Mouse (Mus musculus): ENCODE measurements around the gene Ctrc. TPM values are rescaled to one million over a fixed set of nuclear protein-coding genes. Genes with fewer than 3 reads are reported as not detected.
"Not testable (repeated sequence)": the region's sequence is repeated elsewhere in the genome, so short reads cannot be mapped to it uniquely, and the experiment has no call there.

Gene Ctrc
- total RNA-seq, 2 experiments from 2014 or later: not detected

GRCm38 (mm10) chr4:141789564-141790218 lies 56.5 kb downstream of the Ctrc start:
- no peak for DNase-seq (ENCODE audit: low spot score in 2 of 2)

GRCm38 (mm10) chr4:141787462-141787861 lies 58.7 kb downstream of the Ctrc start:
- DNase-seq (ENCODE audit: low spot score in 2 of 2): no peak

- no peak for DNase-seq (ENCODE audit: low spot score in 2 of 2)
These were observed 59.1 kb downstream of the Ctrc start for GRCm38 (mm10) chr4:141787046-141787445.

- no peak for DNase-seq (ENCODE audit: low spot score in 2 of 2)
These were observed 60.0 kb downstream of the Ctrc start for GRCm38 (mm10) chr4:141786141-141786540.

GRCm38 (mm10) chr4:141784835-141785234 lies 61.3 kb downstream of the Ctrc start:
- DNase-seq (ENCODE audit: low spot score in 2 of 2): no peak

GRCm38 (mm10) chr4:141781201-141781985 lies 64.8 kb downstream of the Ctrc start:
- no peak for DNase-seq (ENCODE audit: low spot score in 2 of 2)

- no peak for DNase-seq (ENCODE audit: low spot score in 2 of 2)
These were observed 66.3 kb downstream of the Ctrc start for GRCm38 (mm10) chr4:141779828-141780227.

GRCm38 (mm10) chr4:141773019-141773418 lies 73.1 kb downstream of the Ctrc start:
- DNase-seq (ENCODE audit: low spot score in 2 of 2): not testable (repeated sequence)

GRCm38 (mm10) chr4:141771823-141772222 lies 74.3 kb downstream of the Ctrc start:
- no peak for DNase-seq (ENCODE audit: low spot score in 2 of 2)

- no peak for DNase-seq (ENCODE audit: low spot score in 2 of 2)
These were observed 76.5 kb downstream of the Ctrc start for GRCm38 (mm10) chr4:141769501-141770160.

GRCm38 (mm10) chr4:141767353-141768036 lies 78.7 kb downstream of the Ctrc start:
- DNase-seq (ENCODE audit: low spot score in 2 of 2): peak in 1 of 2 experiments; percentile 44

GRCm38 (mm10) chr4:141766668-141767352 lies 79.3 kb downstream of the Ctrc start:
- DNase-seq (ENCODE audit: low spot score in 2 of 2): peak in 1 of 2 experiments; percentile 34

- DNase-seq (ENCODE audit: low spot score in 2 of 2): no peak
These were observed 79.9 kb downstream of the Ctrc start for GRCm38 (mm10) chr4:141766316-141766667.

GRCm38 (mm10) chr4:141765008-141765407 lies 81.2 kb downstream of the Ctrc start:
- no peak for DNase-seq (ENCODE audit: low spot score in 2 of 2)

Other genes with a start within 250 kb of the Ctrc start
- gene Fblim1, start 240.3 kb downstream of the Ctrc start, total RNA-seq (2021): 10 to 100 TPM in 1 of 2 experiments, 1 to 10 TPM in 1; 7.4 to 10.6 TPM
- 1 to 10 TPM; 3.5 to 4.3 TPM for gene Tmem82, start 227.7 kb downstream of the Ctrc start, total RNA-seq (2021)
- gene Slc25a34, start 222.5 kb downstream of the Ctrc start, total RNA-seq (2021): 10 to 100 TPM; 21.4 to 26.7 TPM
- gene Plekhm2, start 181.5 kb downstream of the Ctrc start, total RNA-seq (2021): 10 to 100 TPM; 32.9 to 35.5 TPM
- 1 to 10 TPM; 3.6 to 5.1 TPM for gene Rsc1a1, start 160.8 kb downstream of the Ctrc start, total RNA-seq (2021)
- 10 to 100 TPM; 42.4 to 50.2 TPM for gene Ddi2, start 122.9 kb downstream of the Ctrc start, total RNA-seq (2021)
- 1 to 10 TPM in 1 of 2 experiments, under 1 TPM in 1; 0.64 to 1.5 TPM for gene Agmat, start 99.7 kb downstream of the Ctrc start, total RNA-seq (2021)
- gene Dnajc16, start 55.4 kb downstream of the Ctrc start, total RNA-seq (2021): 10 to 100 TPM; 10.5 to 10.9 TPM
- 10 to 100 TPM in 1 of 2 experiments, 1 to 10 TPM in 1; 9.3 to 10.8 TPM for gene Casp9, start 52.7 kb downstream of the Ctrc start, total RNA-seq (2021)
- not detected for gene Cela2a, start 20.2 kb downstream of the Ctrc start, total RNA-seq (2021)
- gene Efhd2, start 28.6 kb upstream of the Ctrc start, total RNA-seq (2021): 10 to 100 TPM; 60.6 to 68.0 TPM
- 1 to 10 TPM; 6.4 to 6.7 TPM for gene Fhad1, start 168.7 kb upstream of the Ctrc start, total RNA-seq (2021)
- gene Tmem51, start 237.9 kb upstream of the Ctrc start, total RNA-seq (2021): 1 to 10 TPM; 6.1 to 7.6 TPM